Mouse (Mus musculus): ENCODE measurements at regions not wholly inside any gene's neighbourhood (a gene's known extent, or its start where the extent isn't known, plus 50 kb on each side); places are given as distances from the start of the nearest gene placed in this dataset.

DNA sequence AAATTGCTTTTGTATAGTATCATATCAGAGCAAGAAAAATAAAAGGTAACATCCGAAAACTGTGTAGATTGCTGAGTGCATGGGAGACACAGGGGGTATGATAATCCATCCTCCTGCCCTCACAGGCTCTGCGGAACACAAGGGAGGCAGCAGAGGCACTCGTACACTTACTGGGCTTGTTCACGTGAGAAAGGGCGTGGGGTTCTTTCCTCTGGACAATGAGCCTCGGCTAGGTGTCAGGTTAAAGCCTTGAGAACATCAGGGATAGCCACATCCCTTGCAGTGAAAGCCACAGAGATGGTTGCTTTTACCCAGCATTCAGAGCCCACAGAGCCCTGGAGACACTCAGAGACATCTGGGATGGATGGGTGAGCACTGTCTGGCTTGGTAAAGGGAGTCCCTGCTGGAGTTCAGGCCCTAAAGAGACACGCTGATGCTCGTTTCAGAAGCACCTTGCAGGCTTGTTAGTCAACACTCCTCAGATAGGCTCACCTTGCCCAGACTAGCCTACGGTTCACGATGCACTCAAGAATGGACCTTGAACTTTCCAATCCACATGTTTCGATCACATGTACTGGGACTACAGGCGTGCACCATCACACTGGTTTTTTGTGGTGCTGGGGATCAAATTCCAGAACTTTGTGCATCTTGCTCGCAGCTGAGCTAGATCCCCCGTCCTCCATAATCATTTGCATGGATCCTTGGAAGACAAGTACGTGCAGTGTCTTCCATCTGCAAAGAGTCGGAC, 83.5 kb upstream of the Spin1 start:
- DNase-seq: peak; percentile 47

DNA sequence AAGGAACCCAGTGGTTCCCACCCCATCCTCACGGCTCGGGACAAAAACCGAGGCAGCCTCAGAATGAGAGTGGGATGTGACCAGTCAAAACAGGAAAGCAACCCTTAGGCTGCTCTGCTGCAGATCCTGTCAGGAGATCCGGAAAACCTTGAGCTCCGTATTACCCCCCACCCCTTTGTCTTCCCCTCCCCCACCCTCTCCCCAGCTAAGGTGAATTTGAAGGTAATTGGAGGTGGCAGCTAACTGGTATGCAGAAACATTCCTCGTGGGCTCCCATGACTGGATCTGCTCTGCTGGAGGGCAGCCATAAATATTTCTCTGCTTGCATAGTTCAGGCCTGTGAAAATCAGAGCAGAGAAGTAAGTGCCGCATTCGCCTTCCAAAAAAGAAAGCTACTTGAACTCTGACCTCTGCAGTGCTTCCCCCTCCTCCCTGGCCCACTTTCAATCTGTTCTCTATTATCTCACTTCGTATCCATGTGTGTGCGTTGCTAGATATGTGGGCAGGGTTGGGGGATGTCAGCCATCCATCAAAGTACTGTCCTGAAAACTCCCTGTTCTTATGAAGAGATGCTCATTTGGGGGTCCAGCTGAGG, 82.9 kb upstream of the Spin1 start:
- peak; percentile 82 for DNase-seq

DNA sequence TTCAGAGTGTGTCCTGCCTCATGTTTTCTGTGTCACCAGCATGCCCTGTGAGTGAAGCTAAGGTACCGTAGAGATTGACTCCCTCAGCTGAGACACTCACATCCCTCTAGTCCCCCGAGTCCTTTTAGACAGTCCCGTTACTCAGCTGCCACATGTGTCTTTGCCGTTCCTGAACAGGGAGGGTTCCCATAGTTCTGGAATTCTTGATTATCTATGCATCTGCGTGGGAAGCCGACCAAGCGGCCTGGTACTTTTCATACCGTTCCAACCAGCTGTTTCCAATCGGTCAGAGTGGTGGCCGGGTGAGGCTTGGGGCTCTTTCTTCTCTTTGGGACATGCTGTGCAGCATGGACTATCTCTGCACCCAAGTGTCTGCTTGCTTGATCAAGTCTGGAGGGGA, 82.3 kb upstream of the Spin1 start:
- DNase-seq: no peak

GRCm38 (mm10) chr13:51022401-51023250, 78.1 kb upstream of the Spin1 start:
- no peak for DNase-seq

GRCm38 (mm10) chr13:51023271-51023670, 77.4 kb upstream of the Spin1 start:
- DNase-seq: no peak

- DNase-seq: no peak
Observed at GRCm38 (mm10) chr13:51026311-51026918, 74.3 kb upstream of the Spin1 start.

DNA sequence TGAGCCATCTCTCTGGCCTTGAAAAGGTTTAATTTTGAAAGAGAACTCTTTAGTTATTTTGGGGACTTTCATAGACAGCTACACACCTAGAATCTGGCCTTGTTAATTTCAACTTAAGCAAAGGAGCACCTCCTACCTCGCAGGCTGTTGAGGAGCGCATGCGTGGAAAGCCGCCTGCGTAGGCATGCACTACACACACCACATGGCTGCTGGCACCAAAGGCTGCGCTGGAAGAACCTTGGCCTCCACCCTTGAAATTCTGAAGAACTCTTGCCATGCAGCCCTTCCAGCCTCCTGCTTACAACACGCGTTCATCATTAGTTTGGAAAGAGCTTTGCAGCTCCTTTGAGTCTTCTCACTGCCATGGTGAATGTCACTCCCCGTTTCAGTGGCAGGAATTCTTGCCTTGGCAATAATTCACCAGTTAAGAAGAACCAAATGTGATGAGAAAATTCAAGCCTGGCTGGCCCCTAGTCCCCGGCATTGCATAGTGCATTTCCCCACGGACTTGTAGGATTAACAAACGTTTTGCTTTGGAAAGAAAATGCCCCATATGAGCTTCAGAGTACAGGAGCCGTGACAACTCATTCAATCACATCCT, 62.7 kb upstream of the Spin1 start:
- DNase-seq: no peak

GRCm38 (mm10) chr13:51038955-51039354, 61.7 kb upstream of the Spin1 start:
- no peak for DNase-seq

- no peak for DNase-seq
Observed at GRCm38 (mm10) chr13:51041121-51041520, 59.6 kb upstream of the Spin1 start.

- no peak for DNase-seq
Observed at GRCm38 (mm10) chr13:51042881-51043402, 57.7 kb upstream of the Spin1 start.

Measured in kidney, adult 11 months (tissue).